Mouse (Mus musculus) cortical plate, adult 2 months (tissue): ENCODE data around the gene Ugdh. TPM values are rescaled to one million over a fixed set of nuclear protein-coding genes. Genes with fewer than 3 reads are reported as not detected.

Experiments used
- H3K27ac ChIP-seq: fragments of 200-500 bp; 2 replicates; pipeline ENCODE4 v1.5.1; 2012; ENCODE audit warnings: low read length, control low read depth, inconsistent platforms; ENCODE audit not compliant: insufficient read depth
- H3K4me1 ChIP-seq: fragments of 200-500 bp; 2 replicates; pipeline ENCODE4 v1.6.1; 2011; ENCODE audit warnings: low read length; ENCODE audit not compliant: control insufficient read depth, insufficient read depth
- H3K4me3 ChIP-seq: fragments of 200-500 bp; 2 replicates; pipeline ENCODE4 v1.5.1; 2011; ENCODE audit warnings: mild to moderate bottlenecking, low read length, control low read depth; ENCODE audit not compliant: insufficient read depth
- CTCF ChIP-seq: fragments of 200-500 bp; IDR thresholded peaks from 2 replicates; pipeline ENCODE4 v1.5.1; 2011; ENCODE audit warnings: mild to moderate bottlenecking, control low read depth, low read length; ENCODE audit not compliant: insufficient read depth; ENCODE audit errors: extremely low read depth
- POLR2A ChIP-seq: fragments of 200-500 bp; IDR thresholded peaks from 2 replicates; pipeline ENCODE4 v1.6.1; 2011; ENCODE audit warnings: mild to moderate bottlenecking, low read length, control low read depth; ENCODE audit not compliant: insufficient read depth; ENCODE audit errors: extremely low read depth
- polyA plus RNA-seq: library from polyadenylated mRNA; depleted of rRNA; stranded (reverse); fragments of >200 nt; gene quantifications from 2 replicates; pipeline ENCODE4 v1.2.3, GENCODE M21; 2012; rRNA removed

Ugdh gene
- polyA plus RNA-seq, 1 experiment = 25.2 TPM

DNA sequence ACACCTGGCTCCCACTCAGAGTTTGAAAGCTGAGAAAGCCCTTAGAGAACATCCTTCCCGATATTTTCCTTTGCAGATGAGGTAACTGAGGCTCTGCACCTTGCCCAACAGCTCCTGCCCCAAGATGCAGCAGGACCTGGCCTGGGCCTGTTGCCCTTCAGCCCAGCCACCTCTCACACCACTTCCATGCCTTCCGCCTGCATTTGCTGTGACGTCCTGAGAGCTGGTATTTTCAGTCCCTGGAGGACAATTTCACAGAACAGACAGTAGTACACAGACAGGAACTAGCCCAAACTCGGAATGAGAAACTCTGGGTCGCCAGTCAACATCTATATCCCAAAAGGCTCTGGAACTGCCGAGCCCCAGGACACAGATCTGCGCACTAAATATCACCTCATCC, 61.0 kb downstream of the Ugdh start:
- TF ChIP-seq POLR2A (no peak), CTCF (no peak)
- no peaks in the 10 kb centered on the region for H3K4me1 ChIP-seq
- no peak overlapping the region for H3K4me3 ChIP-seq
- no peak overlapping the region for H3K27ac ChIP-seq

- no peaks in the 10 kb centered on the region for H3K4me1 ChIP-seq
- H3K4me3 ChIP-seq = no peak overlapping the region
- TF ChIP-seq CTCF (no peak), POLR2A (no peak)
- H3K27ac ChIP-seq = no peak overlapping the region
Observed at GRCm38 (mm10) chr5:65371551-65371950, 64.2 kb downstream of the Ugdh start.

- Histone ChIP-seq H3K27ac (no peak overlapping the region), H3K4me1 (no peaks in the 10 kb centered on the region), H3K4me3 (no peak overlapping the region)
- TF ChIP-seq CTCF (no peak), POLR2A (no peak)
Observed at GRCm38 (mm10) chr5:65367837-65368236, 67.9 kb downstream of the Ugdh start.

Other genes with a start within 250 kb of the Ugdh start
- gene Wdr19, start 236.3 kb downstream of the Ugdh start, polyA plus RNA-seq = 18.9 and 20.2 TPM in 2 replicates
- gene Rfc1, start 100.3 kb downstream of the Ugdh start, polyA plus RNA-seq = 26.2 TPM in 2 replicates
- gene Klb, start 87.6 kb downstream of the Ugdh start, polyA plus RNA-seq = 0.33 and 0.36 TPM in 2 replicates
- 722 and 754 TPM in 2 replicates for gene Rpl9, start 44.5 kb downstream of the Ugdh start, polyA plus RNA-seq
- 40.6 and 43.7 TPM in 2 replicates for gene Lias, start 44.5 kb downstream of the Ugdh start, polyA plus RNA-seq
- 0.49 TPM in 1 of 2 replicates, not detected in the other for gene Gm43552, start 56.9 kb upstream of the Ugdh start, polyA plus RNA-seq
- 146 and 154 TPM in 2 replicates for gene Smim14, start 101.2 kb upstream of the Ugdh start, polyA plus RNA-seq
- 107 and 110 TPM in 2 replicates for gene Ube2k, start 101.3 kb upstream of the Ugdh start, polyA plus RNA-seq